28 mouse cellular contexts compared by ENCODE assay signal in the genomic region with DNA sequence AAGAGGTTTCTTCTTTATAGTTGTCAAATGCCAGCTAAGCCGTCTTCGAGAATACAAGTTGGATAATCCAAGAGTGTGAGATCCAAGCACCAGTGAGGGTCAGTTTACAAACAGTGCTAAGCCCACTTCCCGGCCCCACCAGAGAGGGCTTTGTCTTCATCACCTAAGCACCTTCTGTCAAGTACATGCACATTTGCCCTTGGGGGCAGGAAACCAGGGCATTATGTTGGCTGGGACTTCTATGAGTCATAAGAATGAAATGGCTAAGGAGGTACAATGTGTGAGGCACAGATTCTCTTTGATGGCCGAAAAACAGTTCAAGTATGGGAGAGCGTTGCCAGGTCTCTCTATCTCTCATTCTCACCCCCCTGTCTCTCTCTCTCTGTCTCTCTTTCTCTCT.
A peak's percentile ranks its signal among the peaks of the same experiment; 100 is the strongest.
DNase-seq lines count a peak whose midpoint lies in the region; ATAC-seq and TF ChIP-seq lines count a peak whose summit lies in the region.
"Had no signal": no experiment of that assay in that cellular context is flagged by ENCODE, and none has a peak within 500 bp of the region (broad histone marks: within the 10 kb centered on the region; RNA-seq: fewer than 3 reads in every experiment).

No protein-coding gene starts in this region.

- no peak overlapping the region for H3K4me3 ChIP-seq in forebrain, embryonic 14.5 days (ENCODE audit: low read depth, low read length)
- H3K4me3 ChIP-seq in forebrain, embryonic 15.5 days = no peak overlapping the region
- H3K4me3 ChIP-seq in hindbrain, embryonic 12.5 days = no peak overlapping the region
- no peak overlapping the region for H3K4me3 ChIP-seq in intestine, embryonic 15.5 days (replicated peaks)
- H3K4me3 ChIP-seq: erythroblast, embryonic 14.5 days; hindbrain, embryonic 13.5 days; limb, embryonic 13.5 days; midbrain, embryonic 10.5 days; midbrain, embryonic 15.5 days; stomach, embryonic 15.5 days had no signal

- H3K27me3 ChIP-seq in forebrain, embryonic 14.5 days (replicated peaks; ENCODE audit: control insufficient read depth, insufficient read depth, low read length) = no peaks in the 10 kb centered on the region
- H3K27me3 ChIP-seq in forebrain, embryonic 15.5 days = no peaks in the 10 kb centered on the region
- no peaks in the 10 kb centered on the region for H3K27me3 ChIP-seq in Patski
- no peaks in the 10 kb centered on the region for H3K27me3 ChIP-seq in hindbrain, embryonic 12.5 days
- no peaks in the 10 kb centered on the region for H3K27me3 ChIP-seq in intestine, embryonic 15.5 days (replicated peaks)
- H3K27me3 ChIP-seq: hindbrain, embryonic 13.5 days; limb, embryonic 13.5 days; midbrain, embryonic 15.5 days; stomach, embryonic 15.5 days had no signal

- H3K27ac ChIP-seq in forebrain, embryonic 14.5 days (ENCODE audit: low read depth, low read length) = peak overlapping the region; percentile 10; the same call in 1 of the 2 replicates
- no peak overlapping the region for H3K27ac ChIP-seq in forebrain, embryonic 15.5 days (replicated peaks)
- H3K27ac ChIP-seq in hindbrain, embryonic 12.5 days = no peak overlapping the region
- no peak overlapping the region for H3K27ac ChIP-seq in intestine, embryonic 15.5 days
- H3K27ac ChIP-seq: hindbrain, embryonic 13.5 days; limb, embryonic 13.5 days; midbrain, embryonic 10.5 days; midbrain, embryonic 15.5 days; stomach, embryonic 15.5 days had no signal

- H3K9me3 ChIP-seq in forebrain, embryonic 14.5 days (replicated peaks; ENCODE audit: control insufficient read depth, low read length) = no peaks in the 10 kb centered on the region
- no peaks in the 10 kb centered on the region for H3K9me3 ChIP-seq in forebrain, embryonic 15.5 days
- H3K9me3 ChIP-seq in hindbrain, embryonic 12.5 days (replicated peaks) = no peaks in the 10 kb centered on the region
- no peaks in the 10 kb centered on the region for H3K9me3 ChIP-seq in intestine, embryonic 15.5 days
- H3K9me3 ChIP-seq: hindbrain, embryonic 13.5 days; limb, embryonic 13.5 days; midbrain, embryonic 10.5 days; midbrain, embryonic 15.5 days; stomach, embryonic 15.5 days had no signal

- 47% methylated on average over 5 of the region's 5 CpGs for WGBS in forebrain, embryonic 14.5 days
- WGBS in forebrain, embryonic 15.5 days = 46% methylated on average over 5 of the region's 5 CpGs
- WGBS in hindbrain, embryonic 12.5 days = 82% methylated on average over 5 of the region's 5 CpGs
- WGBS in intestine, embryonic 15.5 days = 73% methylated on average over 5 of the region's 5 CpGs

- peak; percentile 5 to 42 for DNase-seq in adrenal gland, adult (ENCODE audit: inconsistent age in 2 of 2, low spot score in 1 of 2)
- no peak for DNase-seq in adrenal gland, adult 18-20 months (ENCODE audit: low spot score in 2 of 2)
- DNase-seq in forebrain, embryonic 14.5 days (ENCODE audit: low spot score) = no peak
- DNase-seq in Patski (ENCODE audit: low read depth, low spot score) = peak; percentile 19
- peak; percentile 3 to 21 for DNase-seq in adrenal gland, postnatal 36 days
- DNase-seq: cerebellum, adult 18-20 months; cerebellum, postnatal 10 days; gastrocnemius, postnatal 25 days; heart, adult 11 months; heart, postnatal 36 days; kidney, adult 9 months; kidney, postnatal 10 days; layer of hippocampus, adult 9-11 months; lung, postnatal 10 days; right cerebral cortex, postnatal 25 days had no signal

- in situ Hi-C loops in Patski (cut with MboI; ENCODE audit: low pct_unique_long_range_greater_than_20kb) = no loop called here

- TF ChIP-seq CTCF in Patski (IDR thresholded peaks at IDR 0.05) = no peak

- no peak overlapping the region for H3K9ac ChIP-seq in forebrain, embryonic 14.5 days (ENCODE audit: low read length)
- no peak overlapping the region for H3K9ac ChIP-seq in forebrain, embryonic 15.5 days (replicated peaks)
- no peak overlapping the region for H3K9ac ChIP-seq in hindbrain, embryonic 12.5 days
- H3K9ac ChIP-seq in intestine, embryonic 15.5 days = no peak overlapping the region
- H3K9ac ChIP-seq: hindbrain, embryonic 13.5 days; limb, embryonic 13.5 days; midbrain, embryonic 15.5 days; stomach, embryonic 15.5 days had no signal

- H3K4me1 ChIP-seq in forebrain, embryonic 14.5 days (ENCODE audit: control insufficient read depth, insufficient read depth, low read length) = peaks cover 15% of the 10 kb centered on the region; the same call in 1 of the 2 replicates
- peaks cover 27% of the 10 kb centered on the region for H3K4me1 ChIP-seq in forebrain, embryonic 15.5 days
- H3K4me1 ChIP-seq in hindbrain, embryonic 12.5 days = peaks cover 16% of the 10 kb centered on the region
- H3K4me1 ChIP-seq in intestine, embryonic 15.5 days (replicated peaks) = 0 out of 2 replicates have a peak, but pooled peaks cover 4% of the 10 kb centered on the region

- H3K4me2 ChIP-seq in forebrain, embryonic 14.5 days (ENCODE audit: low read length) = no peak overlapping the region
- H3K4me2 ChIP-seq in forebrain, embryonic 15.5 days (replicated peaks) = no peak overlapping the region
- no peak overlapping the region for H3K4me2 ChIP-seq in hindbrain, embryonic 12.5 days (replicated peaks)
- H3K4me2 ChIP-seq in intestine, embryonic 15.5 days (replicated peaks) = no peak overlapping the region
- H3K4me2 ChIP-seq: heart, embryonic 11.5 days; hindbrain, embryonic 13.5 days; limb, embryonic 13.5 days; liver, embryonic 11.5 days; midbrain, embryonic 15.5 days; stomach, embryonic 15.5 days had no signal

- no peak for ATAC-seq in forebrain, embryonic 14.5 days
- no peak for ATAC-seq in forebrain, embryonic 15.5 days (replicated peaks)
- ATAC-seq in Patski = no peak
- ATAC-seq in hindbrain, embryonic 12.5 days (ENCODE audit: low FRiP score) = no peak
- no peak for ATAC-seq in intestine, embryonic 15.5 days
- ATAC-seq: activated CD4-positive, CD25-positive, alpha-beta regulatory T cell, adult 4 months; intestine, postnatal 0 days; midbrain, embryonic 15.5 days had no signal

- no peaks in the 10 kb centered on the region for H3K36me3 ChIP-seq in forebrain, embryonic 14.5 days (ENCODE audit: control insufficient read depth, insufficient read depth, low read length)
- no peaks in the 10 kb centered on the region for H3K36me3 ChIP-seq in forebrain, embryonic 15.5 days
- no peaks in the 10 kb centered on the region for H3K36me3 ChIP-seq in hindbrain, embryonic 12.5 days
- no peaks in the 10 kb centered on the region for H3K36me3 ChIP-seq in intestine, embryonic 15.5 days
- H3K36me3 ChIP-seq: hindbrain, embryonic 13.5 days; limb, embryonic 13.5 days; midbrain, embryonic 10.5 days; midbrain, embryonic 15.5 days; stomach, embryonic 15.5 days had no signal

- CTCF ChIA-PET in Patski (lab: Charles Lee) = no interaction called here

- POLR2A ChIA-PET in Patski (lab: Charles Lee) = no interaction called here

Comparison
In these comparisons a context has a peak if more than half of its experiments do, and no peak if none do; other contexts are left out.
1. DNase-seq: peak in adrenal gland, adult (2 of 2), Patski (single experiment) and adrenal gland, postnatal 36 days (2 of 2); none in adrenal gland, adult 18-20 months (0 of 2) and forebrain, embryonic 14.5 days (single experiment).